Mouse (Mus musculus) spleen, postnatal 4 days (tissue): ENCODE results near the gene Ghr.

ENCODE experiments used
- DNase-seq, 2 experiments: peaks; one replicate each; pipeline ENCODE4 v3.0.0; 2022; ENCODE audit warnings: low spot score in 2 of 2

Ghr gene

GRCm38 (mm10) chr15:3582807-3583636 lies at the start of gene Ghr:
TSS of gene Ghr (minus strand) at chr15:3583492.
- peak; percentile 33 to 68 for DNase-seq

GRCm38 (mm10) chr15:3622746-3623145 lies 39.5 kb upstream of the Ghr start:
- DNase-seq: no peak

- DNase-seq: no peak
Observed at GRCm38 (mm10) chr15:3620368-3620767, 37.1 kb upstream of the Ghr start.

- DNase-seq: no peak
Observed at GRCm38 (mm10) chr15:3618311-3618710, 35.0 kb upstream of the Ghr start.

GRCm38 (mm10) chr15:3611961-3612360 lies 28.7 kb upstream of the Ghr start:
- DNase-seq: no peak

GRCm38 (mm10) chr15:3607951-3608350 lies 24.7 kb upstream of the Ghr start:
- DNase-seq: no peak

GRCm38 (mm10) chr15:3602098-3602486 lies 18.8 kb upstream of the Ghr start:
- no peak for DNase-seq

GRCm38 (mm10) chr15:3601422-3602097 lies 18.3 kb upstream of the Ghr start:
- DNase-seq: no peak

GRCm38 (mm10) chr15:3587879-3588278 lies 4.6 kb upstream of the Ghr start:
- no peak for DNase-seq

GRCm38 (mm10) chr15:3584361-3584760 lies 1.1 kb upstream of the Ghr start:
- no peak for DNase-seq

- DNase-seq: no peak
Observed at GRCm38 (mm10) chr15:3581861-3582806, 1.2 kb downstream of the Ghr start.

- no peak for DNase-seq
Observed at GRCm38 (mm10) chr15:3581337-3581736, 2.0 kb downstream of the Ghr start.

- DNase-seq: no peak
Observed at GRCm38 (mm10) chr15:3580216-3580615, 3.1 kb downstream of the Ghr start.

GRCm38 (mm10) chr15:3578286-3578980 lies 4.9 kb downstream of the Ghr start:
- DNase-seq: no peak

- no peak for DNase-seq
Observed at GRCm38 (mm10) chr15:3569178-3569903, 14.0 kb downstream of the Ghr start.

- no peak for DNase-seq
Observed at GRCm38 (mm10) chr15:3564570-3564969, 18.7 kb downstream of the Ghr start.

- no peak for DNase-seq
Observed at GRCm38 (mm10) chr15:3563929-3564516, 19.3 kb downstream of the Ghr start.

GRCm38 (mm10) chr15:3563473-3563872 lies 19.8 kb downstream of the Ghr start:
- DNase-seq: no peak

GRCm38 (mm10) chr15:3558524-3558923 lies 24.8 kb downstream of the Ghr start:
- DNase-seq: no peak

- no peak for DNase-seq
Observed at GRCm38 (mm10) chr15:3544289-3544688, 39.0 kb downstream of the Ghr start.
